Mouse (Mus musculus) brain, embryonic 14.5 days (tissue): ENCODE measurements at regions not wholly inside any gene's neighbourhood (a gene's known extent, or its start where the extent isn't known, plus 50 kb on each side); places are given as distances from the start of the nearest gene placed in this dataset.

Experiments
- DNase-seq: peaks from one replicate; pipeline ENCODE4 v3.0.0-alpha.2; 2011; ENCODE audit warnings: low read depth
- CTCF ChIP-seq: fragments of 200-500 bp; IDR thresholded peaks from 2 replicates; pipeline ENCODE4 v1.5.1; 2012; ENCODE audit warnings: inconsistent platforms, mild to moderate bottlenecking, moderate library complexity, borderline replicate concordance; ENCODE audit not compliant: insufficient read depth, insufficient read length; ENCODE audit errors: extremely low read depth
- POLR2A ChIP-seq: fragments of 200-500 bp; IDR thresholded peaks from 2 replicates; pipeline ENCODE4 v1.6.1; 2012; ENCODE audit warnings: mild to moderate bottlenecking, inconsistent platforms, borderline replicate concordance; ENCODE audit not compliant: poor library complexity, insufficient read depth, insufficient read length, severe bottlenecking; ENCODE audit errors: extremely low read depth

GRCm38 (mm10) chr17:84114279-84114994 lies 73.3 kb downstream of the Zfp36l2 start:
- no peak for DNase-seq
- TF ChIP-seq POLR2A: no peak
- TF ChIP-seq CTCF: no peak

DNA sequence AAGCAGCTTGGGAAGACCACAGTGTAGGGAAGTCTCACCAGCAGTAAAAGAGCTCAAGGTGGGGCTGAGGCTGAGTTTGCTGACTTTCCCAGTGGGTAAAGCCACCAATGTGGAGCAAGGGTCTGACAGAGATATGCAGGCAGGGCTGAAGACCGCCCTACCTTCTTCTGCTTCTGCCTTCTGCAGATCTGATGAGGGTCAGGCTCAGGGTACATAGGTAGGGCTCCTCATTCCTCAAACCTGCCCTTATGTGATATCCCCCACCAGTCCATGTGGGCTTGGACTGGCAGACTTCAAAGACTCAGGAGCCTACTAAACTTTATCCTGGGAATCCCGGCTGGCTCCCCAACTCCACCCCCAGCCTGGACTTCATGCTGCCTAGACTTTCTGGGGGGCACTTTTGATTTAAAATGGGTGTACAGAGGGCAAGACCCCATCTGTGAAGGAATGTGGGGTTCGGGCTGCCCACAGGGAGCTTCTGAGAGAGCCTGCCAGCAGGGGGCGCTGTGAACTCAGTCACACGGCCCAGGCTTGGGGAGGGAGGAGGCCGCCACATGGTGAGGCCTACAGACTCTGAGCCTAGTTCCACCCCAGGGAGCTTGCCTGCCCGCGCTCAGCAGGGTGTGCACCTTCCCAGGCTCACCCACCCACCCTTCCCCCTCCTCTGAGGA lies 74.0 kb downstream of the Zfp36l2 start:
- peak; percentile 53 for DNase-seq
- no peak for TF ChIP-seq POLR2A
- peak; percentile 61 for TF ChIP-seq CTCF

- peak; percentile 17 for DNase-seq
- TF ChIP-seq POLR2A (no peak), CTCF (no peak)
Observed at GRCm38 (mm10) chr17:84112411-84113031, 75.2 kb downstream of the Zfp36l2 start.

GRCm38 (mm10) chr17:84111787-84112370 lies 75.9 kb downstream of the Zfp36l2 start:
- TF ChIP-seq CTCF (no peak), POLR2A (no peak)
- no peak for DNase-seq

DNA sequence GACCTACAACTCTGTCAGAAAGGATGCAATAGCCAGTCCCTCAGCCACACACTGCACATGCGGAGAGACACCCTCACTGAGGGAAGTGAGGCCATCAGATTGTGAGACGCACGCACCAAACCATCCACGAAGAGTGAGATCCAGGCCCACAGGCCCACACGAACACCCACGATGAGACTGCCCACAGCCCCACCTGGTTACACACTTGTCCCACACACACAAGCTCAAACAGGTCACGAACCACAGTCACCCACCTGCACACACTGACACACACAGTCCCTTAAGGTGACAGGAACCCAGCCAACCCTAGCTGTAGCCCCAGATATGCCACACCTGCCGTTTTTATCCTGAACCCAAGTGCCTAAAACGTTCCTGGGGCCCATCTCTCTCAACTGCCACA lies 76.8 kb downstream of the Zfp36l2 start:
- DNase-seq: no peak
- no peak for TF ChIP-seq POLR2A
- no peak for TF ChIP-seq CTCF

- DNase-seq: no peak
- TF ChIP-seq CTCF (no peak), POLR2A (no peak)
Observed at GRCm38 (mm10) chr17:84110000-84110695, 77.6 kb downstream of the Zfp36l2 start.

GRCm38 (mm10) chr17:84107946-84108686 lies 79.6 kb downstream of the Zfp36l2 start:
- no peak for TF ChIP-seq CTCF
- DNase-seq: no peak

DNA sequence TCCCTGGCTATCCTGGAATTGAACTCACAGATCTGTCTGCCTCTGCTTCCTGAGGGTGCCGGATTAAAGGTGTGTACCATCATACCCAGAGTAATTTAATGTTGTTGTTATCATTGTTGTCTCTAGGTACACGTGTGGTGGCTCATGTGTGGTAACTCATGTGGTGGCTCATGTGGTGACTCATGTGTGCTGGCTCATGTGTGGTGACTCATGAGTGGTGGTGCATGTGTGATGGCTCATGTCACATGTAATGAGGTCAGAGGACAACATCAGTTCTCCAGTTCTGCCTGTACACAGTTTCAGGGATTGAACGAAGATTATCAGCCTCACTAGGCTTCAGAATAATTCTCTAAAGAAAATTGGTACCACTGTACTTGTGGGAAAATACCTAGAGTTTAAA lies 80.2 kb downstream of the Zfp36l2 start:
- TF ChIP-seq POLR2A: no peak
- no peak for TF ChIP-seq CTCF
- DNase-seq: no peak

DNA sequence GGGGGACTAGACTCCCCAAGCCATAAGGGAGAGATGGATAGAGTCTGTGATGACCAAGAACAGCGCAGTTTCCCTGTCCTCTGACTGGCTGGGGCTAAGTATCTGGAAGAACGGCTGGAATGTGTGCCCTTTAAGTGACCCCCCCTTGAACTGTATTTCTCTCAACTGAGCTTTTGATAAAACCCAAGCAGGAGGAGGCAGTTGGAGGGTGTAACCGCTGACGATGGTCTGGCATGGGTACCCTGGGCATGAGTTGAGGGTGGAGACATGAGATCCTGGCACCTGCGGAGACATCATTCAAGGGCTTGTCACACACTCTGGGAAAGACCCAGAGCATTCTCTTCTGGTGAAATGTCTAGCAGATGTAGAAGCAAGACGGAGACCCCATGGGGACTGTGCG lies 83.5 kb downstream of the Zfp36l2 start:
- no peak for TF ChIP-seq CTCF
- no peak for DNase-seq

DNA sequence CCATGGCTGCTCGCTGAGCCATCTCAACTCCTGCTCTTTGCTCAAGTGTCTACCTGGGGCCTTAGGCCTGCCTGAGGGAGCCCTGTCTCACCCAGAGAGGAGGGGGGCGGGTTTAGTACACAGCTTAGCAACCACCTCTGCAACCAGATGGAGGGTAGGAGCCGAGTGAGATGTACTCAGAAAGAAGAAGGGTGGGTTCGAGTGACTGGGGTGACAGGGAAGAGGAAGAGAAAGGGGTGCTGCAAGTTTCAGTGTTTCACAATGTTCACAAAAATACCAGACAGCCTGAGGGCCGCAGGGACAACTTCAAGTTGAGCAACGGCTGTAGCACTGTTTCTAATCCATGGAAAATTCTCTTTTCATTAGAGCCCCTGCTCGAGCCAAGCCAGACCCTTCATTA lies 84.4 kb downstream of the Zfp36l2 start:
- TF ChIP-seq CTCF (no peak), POLR2A (no peak)
- DNase-seq: no peak

GRCm38 (mm10) chr17:84101652-84102051 lies 86.1 kb downstream of the Zfp36l2 start:
- no peak for DNase-seq
- no peak for TF ChIP-seq CTCF
- no peak for TF ChIP-seq POLR2A

DNA sequence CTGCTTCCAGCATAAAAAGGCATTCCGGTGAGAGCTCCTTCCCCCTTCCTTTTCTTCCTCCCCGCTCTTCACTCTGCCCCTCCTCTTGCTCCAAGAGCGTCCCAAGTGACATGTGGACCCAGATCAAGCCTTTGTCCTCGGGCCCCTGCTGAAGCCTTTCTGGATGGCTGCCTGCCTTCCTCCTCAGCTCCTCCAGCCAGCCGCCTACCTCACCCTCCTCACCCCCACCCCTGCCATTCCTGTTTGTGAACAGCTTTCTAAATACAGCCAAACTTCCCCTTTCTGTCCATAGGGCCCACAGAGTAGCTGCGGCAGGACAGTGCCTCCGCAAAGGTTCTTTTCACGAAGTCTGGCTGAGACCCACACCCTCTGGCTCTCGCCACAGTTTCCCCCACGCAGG lies 87.2 kb downstream of the Zfp36l2 start:
- DNase-seq: peak; percentile 77
- TF ChIP-seq CTCF: no peak
- no peak for TF ChIP-seq POLR2A
